Mouse (Mus musculus): ENCODE measurements around the gene 1700025G04Rik. TPM values are rescaled to one million over a fixed set of nuclear protein-coding genes. Genes with fewer than 3 reads are reported as not detected.
"Not testable (repeated sequence)": the region's sequence is repeated elsewhere in the genome, so short reads cannot be mapped to it uniquely, and the experiment has no call there.

1700025G04Rik gene
- total and polyA plus RNA-seq, 2 experiments from 2014 or later: 25.5 to 43.2 TPM

DNA sequence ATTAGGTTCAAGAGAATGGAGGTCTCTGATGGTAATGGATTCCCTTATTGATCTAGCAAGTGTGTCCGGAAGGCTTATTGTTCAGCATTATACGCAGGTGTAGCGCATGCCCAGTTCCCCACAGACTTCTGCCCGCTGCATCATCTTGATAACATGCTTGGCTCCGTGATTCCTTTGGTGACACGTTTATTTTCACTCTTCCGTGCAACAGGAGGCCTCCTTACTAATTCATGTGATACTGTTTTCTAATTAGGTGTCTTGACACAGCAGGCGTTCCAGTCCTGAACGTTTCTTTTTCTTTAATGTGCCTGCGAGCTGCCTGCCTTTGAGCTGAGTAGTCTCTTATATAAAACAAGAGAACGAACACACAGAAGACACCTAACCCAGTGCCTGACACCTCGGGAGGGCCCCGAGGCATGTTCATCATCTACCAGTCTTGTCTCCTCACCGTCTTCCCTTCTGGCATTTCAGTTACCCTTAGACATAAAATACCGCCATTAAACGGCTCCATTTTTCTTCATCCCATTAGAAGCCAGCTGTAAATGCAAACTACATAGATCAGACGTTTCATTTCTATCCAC, 244.6 kb downstream of the 1700025G04Rik start:
- no peak overlapping the region for H3K27ac ChIP-seq (ENCODE audit: low read depth, low read length)
- no peak for TF ChIP-seq CTCF (IDR thresholded peaks at IDR 0.05; ENCODE audit: low read depth)
- H3K4me3 ChIP-seq (ENCODE audit: low read depth, low read length): no peak overlapping the region
- no peaks in the 10 kb centered on the region for H3K27me3 ChIP-seq (ENCODE audit: insufficient read depth, low read length)
- no peaks in the 10 kb centered on the region for H3K36me3 ChIP-seq (ENCODE audit: insufficient read depth)
- no peak overlapping the region for H3K9ac ChIP-seq
- DNase-seq (no peak), ATAC-seq (no peak)
- H3K4me1 ChIP-seq (ENCODE audit: insufficient read depth): no peaks in the 10 kb centered on the region
- no peaks in the 10 kb centered on the region for H3K9me3 ChIP-seq (ENCODE audit: low read length)
- no peak overlapping the region for H3K4me2 ChIP-seq (ENCODE audit: low read depth)
- 49% methylated on average over 17 of the region's 17 CpGs for WGBS

DNA sequence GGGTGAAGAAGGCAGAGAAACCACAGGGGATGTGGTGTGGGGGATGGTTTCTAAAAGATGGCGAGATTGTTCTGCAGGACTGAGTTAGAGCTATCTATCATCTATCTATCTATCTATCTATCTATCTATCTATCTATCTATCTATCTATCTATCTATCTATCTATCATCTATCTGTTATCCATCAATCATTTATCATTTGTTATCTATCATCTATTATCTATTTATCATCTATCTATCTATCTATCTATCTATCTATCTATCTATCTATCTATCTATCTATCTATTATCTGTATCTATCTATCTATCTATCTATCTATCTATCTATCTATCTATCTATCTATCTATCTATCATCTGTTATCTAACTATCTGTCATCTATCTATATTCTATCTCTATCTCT, 249.6 kb downstream of the 1700025G04Rik start:
- not testable (repeated sequence) for H3K4me2 ChIP-seq (ENCODE audit: low read depth); H3K27ac ChIP-seq (ENCODE audit: low read depth, low read length); H3K27me3 ChIP-seq (ENCODE audit: insufficient read depth, low read length); ATAC-seq; H3K4me1 ChIP-seq (ENCODE audit: insufficient read depth); H3K4me3 ChIP-seq (ENCODE audit: low read depth, low read length); H3K36me3 ChIP-seq (ENCODE audit: insufficient read depth); H3K9me3 ChIP-seq (ENCODE audit: low read length); DNase-seq; H3K9ac ChIP-seq
- WGBS: 97% methylated on average over 1 of the region's 1 CpGs

DNA sequence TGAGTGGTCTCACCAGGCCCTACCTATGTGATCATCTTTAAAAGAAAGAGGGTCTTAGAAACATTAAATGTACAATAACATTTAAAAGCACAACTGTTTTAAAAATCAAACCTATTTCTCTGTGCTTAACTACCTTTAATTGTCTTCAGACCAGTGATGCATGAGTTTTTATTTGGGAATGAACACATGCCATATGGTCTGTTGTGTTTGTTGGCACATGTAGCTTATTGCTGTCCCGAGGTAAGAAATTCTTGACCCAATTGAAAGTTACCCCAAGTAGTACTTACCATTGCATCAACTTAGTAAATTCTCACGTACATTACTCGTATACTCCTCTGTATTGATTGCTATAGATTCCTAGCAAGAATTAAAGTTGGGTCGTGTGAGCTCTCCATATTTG, 254.7 kb downstream of the 1700025G04Rik start:
- Histone ChIP-seq H3K27me3 (ENCODE audit: insufficient read depth, low read length) (no peaks in the 10 kb centered on the region), H3K36me3 (ENCODE audit: insufficient read depth) (no peaks in the 10 kb centered on the region), H3K4me1 (ENCODE audit: insufficient read depth) (no peaks in the 10 kb centered on the region), H3K9me3 (ENCODE audit: low read length) (no peaks in the 10 kb centered on the region), H3K4me2 (ENCODE audit: low read depth) (no peak overlapping the region), H3K27ac (ENCODE audit: low read depth, low read length) (no peak overlapping the region), H3K4me3 (ENCODE audit: low read depth, low read length) (no peak overlapping the region), H3K9ac (no peak overlapping the region)
- no peak for TF ChIP-seq CTCF (IDR thresholded peaks at IDR 0.05; ENCODE audit: low read depth)
- no peak for ATAC-seq
- no peak for DNase-seq
- 82% methylated on average over 4 of the region's 4 CpGs for WGBS

DNA sequence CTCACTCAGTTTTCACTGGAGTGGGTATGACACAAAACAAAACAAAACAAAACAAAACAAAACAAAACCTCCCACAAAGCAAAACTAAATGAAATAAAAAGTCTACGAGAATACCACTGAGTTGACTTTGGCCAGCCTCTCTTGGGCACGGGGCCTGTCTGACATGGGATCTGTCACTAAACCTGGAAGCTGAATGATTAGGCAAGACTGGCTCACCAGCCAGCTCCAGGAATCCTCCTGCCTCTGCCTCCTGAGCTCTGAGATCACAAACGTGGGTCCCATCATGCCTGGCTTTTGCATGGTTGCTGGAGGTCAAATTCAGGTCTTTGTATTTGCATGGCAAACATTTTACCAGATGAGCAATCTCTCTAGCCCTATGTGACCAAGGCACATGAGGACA, 258.1 kb downstream of the 1700025G04Rik start:
- TF ChIP-seq CTCF (IDR thresholded peaks at IDR 0.05; ENCODE audit: low read depth): no peak
- H3K27me3 ChIP-seq (ENCODE audit: insufficient read depth, low read length): no peaks in the 10 kb centered on the region

DNA sequence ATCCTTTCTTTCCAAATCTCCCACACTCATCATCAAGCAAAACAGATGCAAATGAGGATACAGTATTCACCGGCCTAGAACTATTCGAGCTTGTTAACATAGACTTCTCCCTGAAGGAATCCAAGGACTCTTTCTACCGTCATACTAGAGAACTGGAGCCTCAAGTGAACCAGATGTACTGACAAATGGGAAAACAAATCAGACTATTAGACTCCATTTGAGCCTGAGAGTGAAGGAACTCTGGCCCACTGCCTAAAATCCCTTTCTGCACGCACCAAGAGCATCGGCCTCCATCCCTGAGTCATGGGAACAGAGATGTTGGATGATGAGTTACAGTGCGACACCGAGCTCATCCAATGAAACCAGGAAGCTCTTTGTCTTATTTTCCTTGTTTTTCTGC, 264.9 kb downstream of the 1700025G04Rik start:
- no peak overlapping the region for H3K9ac ChIP-seq
- no peak overlapping the region for H3K4me3 ChIP-seq (ENCODE audit: low read depth, low read length)
- DNase-seq: peak; percentile 35
- H3K9me3 ChIP-seq (ENCODE audit: low read length): no peaks in the 10 kb centered on the region
- WGBS: 31% methylated on average over 7 of the region's 7 CpGs
- H3K4me2 ChIP-seq (ENCODE audit: low read depth): no peak overlapping the region
- no peak overlapping the region for H3K27ac ChIP-seq (ENCODE audit: low read depth, low read length)
- no peaks in the 10 kb centered on the region for H3K27me3 ChIP-seq (ENCODE audit: insufficient read depth, low read length)
- H3K4me1 ChIP-seq (ENCODE audit: insufficient read depth): no peaks in the 10 kb centered on the region
- TF ChIP-seq CTCF (IDR thresholded peaks at IDR 0.05; ENCODE audit: low read depth): no peak
- no peak for ATAC-seq
- H3K36me3 ChIP-seq (ENCODE audit: insufficient read depth): no peaks in the 10 kb centered on the region

More for the DNA sequence above, 258.1 kb downstream of the 1700025G04Rik start:
- H3K4me3 ChIP-seq (ENCODE audit: low read depth, low read length): no peak overlapping the region
- WGBS: 82% methylated on average over 3 of the region's 3 CpGs
- no peak overlapping the region for H3K9ac ChIP-seq
- ATAC-seq (no peak), DNase-seq (no peak)
- no peak overlapping the region for H3K4me2 ChIP-seq (ENCODE audit: low read depth)
- no peak overlapping the region for H3K27ac ChIP-seq (ENCODE audit: low read depth, low read length)
- H3K9me3 ChIP-seq (ENCODE audit: low read length): no peaks in the 10 kb centered on the region
- no peaks in the 10 kb centered on the region for H3K4me1 ChIP-seq (ENCODE audit: insufficient read depth)
- H3K36me3 ChIP-seq (ENCODE audit: insufficient read depth): no peaks in the 10 kb centered on the region

DNA sequence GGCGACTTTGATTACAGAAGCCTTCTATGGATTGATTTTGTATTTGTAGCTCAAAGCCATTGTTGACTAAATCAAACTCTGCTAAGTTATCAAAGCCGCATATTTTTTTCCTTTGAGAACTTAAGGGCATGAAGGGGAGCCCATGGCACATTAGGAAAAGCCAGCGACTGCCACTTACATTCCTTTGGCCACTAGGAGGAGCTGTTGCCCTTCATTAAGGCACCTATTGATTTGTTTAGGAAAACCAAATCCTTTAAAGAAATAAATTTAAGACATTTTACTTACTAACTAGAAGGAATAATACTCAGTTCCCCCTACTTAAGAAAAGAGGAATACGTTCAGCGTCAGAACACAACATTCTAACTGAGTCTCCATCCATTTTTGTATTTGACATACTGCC, 269.5 kb downstream of the 1700025G04Rik start:
- DNase-seq (peak; percentile 92), ATAC-seq (peak; percentile 62; the same call in 1 of the 2 replicates)
- no peak overlapping the region for H3K4me2 ChIP-seq (ENCODE audit: low read depth)
- H3K4me3 ChIP-seq (ENCODE audit: low read depth, low read length): no peak overlapping the region
- no peaks in the 10 kb centered on the region for H3K4me1 ChIP-seq (ENCODE audit: insufficient read depth)
- peaks cover 19% of the 10 kb centered on the region for H3K36me3 ChIP-seq (ENCODE audit: insufficient read depth)
- WGBS: 19% methylated on average over 5 of the region's 5 CpGs
- no peaks in the 10 kb centered on the region for H3K9me3 ChIP-seq (ENCODE audit: low read length)
- TF ChIP-seq CTCF (IDR thresholded peaks at IDR 0.05; ENCODE audit: low read depth): peak; percentile 87
- no peak overlapping the region for H3K9ac ChIP-seq
- no peak overlapping the region for H3K27ac ChIP-seq (ENCODE audit: low read depth, low read length)
- H3K27me3 ChIP-seq (ENCODE audit: insufficient read depth, low read length): no peaks in the 10 kb centered on the region

DNA sequence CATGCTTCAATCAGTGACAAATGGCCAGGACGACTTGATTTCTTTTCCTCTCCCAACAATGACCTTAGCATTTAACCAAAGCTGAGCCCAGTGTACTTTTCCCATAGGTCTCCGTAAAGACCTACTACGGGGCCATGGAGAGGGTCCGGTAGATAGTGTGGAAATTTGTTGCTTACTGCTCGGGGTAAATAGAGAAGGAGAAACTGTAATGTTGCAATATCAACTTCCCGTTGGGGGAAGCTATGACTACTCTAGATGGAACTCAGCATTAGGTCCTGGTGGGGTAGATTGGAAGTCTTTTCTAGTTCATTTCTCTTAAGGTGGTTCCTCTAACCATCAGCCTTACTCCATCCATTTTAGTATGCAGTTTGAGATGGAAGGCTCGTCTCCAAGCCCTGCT, 270.7 kb downstream of the 1700025G04Rik start:
- H3K4me3 ChIP-seq (ENCODE audit: low read depth, low read length): no peak overlapping the region
- no peaks in the 10 kb centered on the region for H3K9me3 ChIP-seq (ENCODE audit: low read length)
- no peak for ATAC-seq
- H3K4me1 ChIP-seq (ENCODE audit: insufficient read depth): no peaks in the 10 kb centered on the region
- no peaks in the 10 kb centered on the region for H3K27me3 ChIP-seq (ENCODE audit: insufficient read depth, low read length)
- H3K4me2 ChIP-seq (ENCODE audit: low read depth): no peak overlapping the region
- no peak for DNase-seq
- 93% methylated on average over 7 of the region's 7 CpGs for WGBS
- peaks cover 19% of the 10 kb centered on the region for H3K36me3 ChIP-seq (ENCODE audit: insufficient read depth)
- no peak overlapping the region for H3K9ac ChIP-seq
- no peak overlapping the region for H3K27ac ChIP-seq (ENCODE audit: low read depth, low read length)
- no peak for TF ChIP-seq CTCF (IDR thresholded peaks at IDR 0.05; ENCODE audit: low read depth)
